In the genomic region with DNA sequence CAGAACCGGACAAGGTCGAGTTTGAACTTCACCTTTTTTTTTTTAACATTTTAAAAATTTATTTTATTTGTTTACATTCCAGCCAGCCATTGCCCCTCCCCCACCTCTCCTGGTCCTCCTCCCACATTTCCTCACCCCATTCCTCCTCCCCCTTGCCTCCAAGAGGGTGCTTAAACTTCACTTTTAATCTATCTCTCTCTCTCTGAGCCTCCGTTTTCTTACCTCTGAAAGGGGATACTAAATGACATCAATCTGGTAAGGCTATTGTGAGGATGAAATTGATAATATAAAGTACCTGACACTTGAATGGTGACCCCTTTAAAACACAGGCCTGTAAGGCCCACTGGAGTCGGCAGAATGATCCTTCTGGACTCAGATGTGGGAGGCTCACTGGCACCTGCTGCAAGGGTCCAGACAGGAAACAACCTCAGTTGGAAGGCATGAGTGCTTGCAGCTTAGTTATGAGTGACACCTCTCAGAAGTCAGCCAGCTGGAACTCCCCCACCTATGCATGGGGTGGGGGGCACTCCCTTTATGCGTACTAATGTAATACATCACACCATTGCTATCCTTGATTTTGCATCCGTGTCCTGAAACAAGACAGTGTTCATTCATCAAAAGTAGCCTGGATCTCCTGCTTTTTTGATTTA, we compare ENCODE assay signal across 22 mouse cellular contexts. TPM values are rescaled to one million over a fixed set of nuclear protein-coding genes. Genes with fewer than 3 reads are reported as not detected.
DNase-seq lines count a peak whose midpoint lies in the region; ATAC-seq and TF ChIP-seq lines count a peak whose summit lies in the region.
"Had no signal": no experiment of that assay in that cellular context is flagged by ENCODE, and none has a peak within 500 bp of the region (broad histone marks: within the 10 kb centered on the region; RNA-seq: fewer than 3 reads in every experiment).

No protein-coding gene starts in this region.

- peak; percentile 26 to 32 for DNase-seq in cerebellum, postnatal 10 days
- peak; percentile 17 for DNase-seq in lung, embryonic 14.5 days
- DNase-seq in lung, postnatal 14 days = no peak
- DNase-seq in retina, postnatal 1 day = peak; percentile 63
- no peak for DNase-seq in lung, adult 18-20 months
- DNase-seq: adrenal gland, adult 2 months; adrenal gland, postnatal 25 days; B cell, adult 2 months; cerebellum, adult 2 months; cerebellum, postnatal 14 days; gastrocnemius, adult 2 months; gastrocnemius, postnatal 25 days; heart, postnatal 4 days had no signal

- no peak overlapping the region for H3K27ac ChIP-seq in lung, embryonic 14.5 days (ENCODE audit: low read depth)
- H3K27ac ChIP-seq: embryonic facial prominence, embryonic 12.5 days; gastrocnemius, adult 2 months; heart, embryonic 13.5 days; hindbrain, embryonic 14.5 days; intestine, embryonic 15.5 days had no signal

- no peak overlapping the region for H3K4me3 ChIP-seq in lung, embryonic 14.5 days (ENCODE audit: low read depth, low read length)
- H3K4me3 ChIP-seq: embryonic facial prominence, embryonic 12.5 days; gastrocnemius, adult 2 months; heart, embryonic 13.5 days; intestine, embryonic 15.5 days had no signal

- 0 out of 2 replicates have a peak, but pooled peaks cover 2% of the 10 kb centered on the region for H3K4me1 ChIP-seq in lung, embryonic 14.5 days (ENCODE audit: insufficient read depth)

- no peak for ATAC-seq in cerebellum, adult (ENCODE audit: insufficient number of reproducible peaks, low FRiP score, low TSS enrichment)
- ATAC-seq in lung, embryonic 14.5 days (ENCODE audit: insufficient read depth) = no peak
- ATAC-seq in megakaryocyte, adult 5-6 weeks (ENCODE audit: poor library complexity, severe bottlenecking) = no peak
- ATAC-seq: intestine, embryonic 15.5 days had no signal

- no peaks in the 10 kb centered on the region for H3K27me3 ChIP-seq in lung, embryonic 14.5 days (ENCODE audit: insufficient read depth, low read length)
- H3K27me3 ChIP-seq: embryonic facial prominence, embryonic 12.5 days; heart, embryonic 13.5 days; intestine, embryonic 15.5 days had no signal

- H3K4me2 ChIP-seq in lung, embryonic 14.5 days = no peak overlapping the region
- H3K4me2 ChIP-seq: embryonic facial prominence, embryonic 12.5 days; heart, embryonic 13.5 days; hindbrain, embryonic 14.5 days; intestine, embryonic 15.5 days had no signal

- H3K9ac ChIP-seq in lung, embryonic 14.5 days = no peak overlapping the region
- H3K9ac ChIP-seq: embryonic facial prominence, embryonic 12.5 days; forebrain, postnatal 0 days; heart, embryonic 13.5 days; hindbrain, embryonic 14.5 days; intestine, embryonic 15.5 days had no signal

- TF ChIP-seq CTCF in lung, embryonic 14.5 days (IDR thresholded peaks at IDR 0.05; ENCODE audit: low read depth) = no peak

- H3K9me3 ChIP-seq in lung, embryonic 14.5 days (ENCODE audit: low read depth, low read length) = no peaks in the 10 kb centered on the region
- H3K9me3 ChIP-seq: embryonic facial prominence, embryonic 12.5 days; heart, embryonic 13.5 days; intestine, embryonic 15.5 days had no signal

- WGBS in lung, embryonic 14.5 days = 51% methylated on average over 6 of the region's 6 CpGs

- H3K36me3 ChIP-seq in lung, embryonic 14.5 days (ENCODE audit: insufficient read depth) = no peaks in the 10 kb centered on the region
- H3K36me3 ChIP-seq: embryonic facial prominence, embryonic 12.5 days; heart, embryonic 13.5 days; intestine, embryonic 15.5 days had no signal

RNA-seq across cellular contexts. Expression of a gene that starts 1.9 kb away (rescaled TPM):
- 2.0 and 4.0 TPM in 2 replicates for polyA plus RNA-seq in lung, embryonic 14.5 days (2014; fragmentation: Nextera tagmentation; extraction: Ambion mirVana)
- total RNA-seq in megakaryocyte, adult 5-6 weeks (2015) = 0.43 TPM in 1 of 2 replicates, not detected in the other
- total RNA-seq in megakaryocyte, adult 5-6 weeks (2017) = 0.66 TPM in 1 of 2 replicates, not detected in the other
- total RNA-seq: adrenal gland, adult 2 months; gastrocnemius, adult 2 months; gastrocnemius, postnatal 25 days; granulocyte monocyte progenitor cell, adult 5-6 weeks; heart, postnatal 4 days; MEL had no signal
- polyA plus RNA-seq: adrenal gland, adult 2 months; heart, embryonic 13.5 days; hindbrain, embryonic 14.5 days had no signal

Comparison
In these comparisons a context has a peak if more than half of its experiments do, and no peak if none do; other contexts are left out.
1. DNase-seq: peak in cerebellum, postnatal 10 days (2 of 2), lung, embryonic 14.5 days (single experiment) and retina, postnatal 1 day (single experiment); none in lung, postnatal 14 days (single experiment) and lung, adult 18-20 months (0 of 2).